Mouse (Mus musculus) neutrophil, adult 5-6 weeks (primary cell): ENCODE measurements around the gene Gm42372. TPM values are rescaled to one million over a fixed set of nuclear protein-coding genes. Genes with fewer than 3 reads are reported as not detected.

ENCODE experiments used
- ATAC-seq: fragments of 151-379, 151-347 bp; 2 replicates; pipeline ENCODE4 v1.8.0; 2017; ENCODE audit warnings: mild to moderate bottlenecking, moderate TSS enrichment; ENCODE audit not compliant: insufficient number of reproducible peaks, poor library complexity, low FRiP score, severe bottlenecking; ENCODE audit errors: extremely low read depth
- total RNA-seq: library from RNA; stranded (forward); fragments of 200-1000 nt; gene quantifications from 2 replicates; pipeline ENCODE4 v1.2.3, GENCODE M21; 2017

The Gm42372 gene
- total RNA-seq, 1 experiment from 2014 or later: 0.35 TPM

DNA sequence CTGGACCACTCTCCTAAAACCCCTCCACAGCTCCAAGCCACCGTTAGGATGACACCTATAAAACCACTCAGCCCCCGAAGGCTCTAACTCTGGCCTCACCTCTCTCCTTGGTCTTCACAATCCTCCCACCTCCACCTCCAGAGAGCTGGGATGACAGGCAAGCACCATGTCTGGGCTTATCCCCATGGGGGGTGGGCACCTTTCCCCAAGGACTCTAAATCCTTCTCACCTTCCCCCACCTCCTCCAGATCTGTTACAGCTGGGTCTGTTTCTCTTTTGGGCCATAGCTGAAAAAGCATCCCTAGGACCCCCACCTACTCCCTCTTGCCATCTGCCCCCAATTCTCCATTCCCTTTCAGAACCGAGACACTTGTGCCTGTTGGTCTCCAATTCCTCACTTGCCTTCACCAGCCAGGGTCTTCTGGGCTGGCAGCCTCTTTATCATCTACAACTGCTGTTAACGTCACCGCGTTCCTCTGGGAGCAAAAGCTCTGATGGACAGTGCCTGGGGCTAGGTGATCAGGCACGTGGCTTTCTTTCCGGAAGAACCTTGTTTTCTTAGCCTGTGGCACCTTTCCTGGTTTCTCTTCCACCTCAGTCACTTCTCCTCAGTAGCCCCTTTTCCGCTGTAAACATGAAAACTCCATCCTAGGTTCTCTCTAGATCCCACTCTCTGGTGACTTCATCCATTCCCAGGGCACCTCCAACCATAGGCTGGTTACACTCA is 43.2 kb downstream of the Gm42372 start:
- no peak for ATAC-seq

DNA sequence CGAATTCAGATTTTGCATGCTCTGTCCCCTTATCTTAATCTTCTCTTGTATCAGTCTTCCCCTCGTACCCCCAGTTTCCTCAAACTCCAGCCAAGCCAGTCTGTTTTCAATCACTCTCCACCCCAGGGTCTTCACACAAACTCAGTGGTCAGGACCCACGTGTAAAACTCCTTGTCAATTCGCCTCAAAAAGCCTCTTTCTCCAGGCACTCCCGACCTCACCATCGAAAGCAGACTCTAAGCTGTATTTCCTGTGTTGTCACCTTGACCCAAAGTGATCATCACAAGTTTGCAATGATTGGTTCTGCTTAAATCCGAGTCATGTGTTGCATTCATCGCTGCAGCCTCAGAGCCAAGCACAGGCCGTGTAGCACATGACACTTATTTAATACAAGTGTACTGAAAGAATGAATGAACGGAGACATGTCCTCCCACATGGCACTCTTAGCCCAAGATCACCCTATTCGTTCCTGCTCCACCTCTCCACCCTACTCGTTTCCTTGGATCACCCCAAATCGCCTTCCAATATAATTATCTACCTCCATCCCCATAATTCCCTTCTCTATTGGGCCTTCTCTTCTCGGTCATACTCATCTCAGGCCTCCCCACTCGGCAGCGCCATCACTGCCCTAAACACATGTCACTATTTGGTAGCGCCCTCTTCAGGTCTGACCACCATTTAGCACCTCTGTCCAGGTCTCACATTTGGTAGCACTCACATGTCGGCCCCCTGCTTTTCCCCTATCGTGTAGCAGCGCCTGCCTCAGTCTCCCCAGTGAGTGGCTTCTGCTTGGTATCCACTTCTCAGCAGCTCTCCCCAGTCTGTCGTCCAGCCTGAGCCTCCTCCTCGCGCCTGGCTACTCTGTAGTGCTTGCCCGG is 44.1 kb downstream of the Gm42372 start:
- ATAC-seq: peak; percentile 36; the same call in 1 of the 2 replicates

GRCm38 (mm10) chr7:17027588-17028343 is 44.9 kb downstream of the Gm42372 start, which contains the start of gene Ppp5c:
Gene Ppp5c (minus strand): TSS chr7:17027924.
- peak; percentile 57 for ATAC-seq

GRCm38 (mm10) chr7:17028923-17029322 is 46.0 kb downstream of the Gm42372 start:
- ATAC-seq: no peak

DNA sequence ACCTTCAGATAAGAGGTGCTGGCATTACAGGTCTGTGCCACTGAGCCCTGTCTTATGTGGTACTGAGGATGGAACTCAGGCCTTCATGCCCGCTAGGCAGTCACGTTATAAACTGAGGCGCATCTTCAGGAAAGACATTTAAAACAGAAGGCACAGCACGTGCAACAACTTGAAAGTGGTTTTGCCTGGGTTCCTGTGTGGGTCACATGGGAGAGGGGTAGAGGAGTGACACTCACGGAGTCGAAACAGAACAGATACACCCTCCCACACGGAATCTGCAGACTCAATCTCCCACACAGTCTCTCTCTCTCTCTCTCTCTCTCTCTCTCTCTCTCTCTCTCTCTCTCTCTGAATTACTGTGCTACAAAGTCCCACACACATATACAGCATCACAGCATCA is 47.4 kb downstream of the Gm42372 start:
- no peak for ATAC-seq

Other genes starting within 250 kb of the Gm42372 start
- 40.2 and 47.9 TPM in 2 replicates for gene Ap2s1, start 244.7 kb upstream of the Gm42372 start, total RNA-seq
- 119 and 128 TPM in 2 replicates for gene Slc1a5, start 201.7 kb upstream of the Gm42372 start, total RNA-seq
- gene Strn4, start 167.2 kb upstream of the Gm42372 start, total RNA-seq: 105 and 107 TPM in 2 replicates
- gene Fkrp, start 166.4 kb upstream of the Gm42372 start, total RNA-seq: 14.2 and 14.3 TPM in 2 replicates
- gene Prkd2, start 140.2 kb upstream of the Gm42372 start, total RNA-seq: 108 and 122 TPM in 2 replicates
- gene Dact3, start 107.8 kb upstream of the Gm42372 start, total RNA-seq: 0.12 TPM in 1 of 2 replicates, not detected in the other
- gene Gng8, start 91.3 kb upstream of the Gm42372 start, total RNA-seq: not detected in 2 replicates
- 1.7 and 2.8 TPM in 2 replicates for gene Ptgir, start 76.6 kb upstream of the Gm42372 start, total RNA-seq
- 230 and 273 TPM in 2 replicates for gene Calm3, start 59.0 kb upstream of the Gm42372 start, total RNA-seq
- gene Pnmal2, start 38.4 kb upstream of the Gm42372 start, total RNA-seq: not detected in 2 replicates
- 0.12 TPM in 1 of 2 replicates, not detected in the other for gene Pnmal1, start 23.4 kb upstream of the Gm42372 start, total RNA-seq
- not detected in 2 replicates for gene Ccdc8, start 9.6 kb downstream of the Gm42372 start, total RNA-seq
- gene Ppp5c, start 44.8 kb downstream of the Gm42372 start, total RNA-seq: 50.3 and 54.0 TPM in 2 replicates
- not detected in 2 replicates for gene Hif3a, start 79.3 kb downstream of the Gm42372 start, total RNA-seq
- 0.35 and 0.74 TPM in 2 replicates for gene Psg16, start 91.0 kb downstream of the Gm42372 start, total RNA-seq
- gene Ceacam3, start 167.2 kb downstream of the Gm42372 start, total RNA-seq: not detected in 2 replicates
- gene Psg29, start 220.4 kb downstream of the Gm42372 start, total RNA-seq: not detected in 2 replicates